Comparison of ENCODE assay signal across 9 mouse cellular contexts in genomic region chr14:59478699-59479098, GRCm38 (mm10). TPM values are rescaled to one million over a fixed set of nuclear protein-coding genes. Genes with fewer than 3 reads are reported as not detected.
A peak's percentile ranks its signal among the peaks of the same experiment; 100 is the strongest.
DNase-seq lines count a peak whose midpoint lies in the region; ATAC-seq and TF ChIP-seq lines count a peak whose summit lies in the region.
"Had no signal": no experiment of that assay in that cellular context is flagged by ENCODE, and none has a peak within 500 bp of the region (broad histone marks: within the 10 kb centered on the region; RNA-seq: fewer than 3 reads in every experiment).

No protein-coding gene starts in this region.

- no peak overlapping the region for H3K9ac ChIP-seq in lung, embryonic 15.5 days
- H3K9ac ChIP-seq: liver, embryonic 14.5 days had no signal

- H3K4me3 ChIP-seq in kidney, adult 2 months (ENCODE audit: insufficient read depth, low read depth, low read length), result peak overlapping the region; percentile 42
- H3K4me3 ChIP-seq in lung, embryonic 15.5 days, result no peak overlapping the region

- 43% methylated on average over 6 of the region's 6 CpGs for WGBS in kidney, adult 2 months
- 49% methylated on average over 6 of the region's 6 CpGs for WGBS in lung, embryonic 15.5 days

- H3K9me3 ChIP-seq in lung, embryonic 15.5 days, result no peaks in the 10 kb centered on the region

- TF ChIP-seq POLR2A in kidney, adult 2 months (IDR thresholded peaks at IDR 0.05; ENCODE audit: low read depth, low read length), result no peak

- TF ChIP-seq CTCF in kidney, adult 2 months (conservative IDR thresholded peaks at IDR 0.05; ENCODE audit: insufficient read depth, insufficient read length, low read depth, low read length), result no peak

- H3K36me3 ChIP-seq in kidney, adult 2 months (ENCODE audit: control insufficient read depth, insufficient read depth, low read length), result no peaks in the 10 kb centered on the region
- no peaks in the 10 kb centered on the region for H3K36me3 ChIP-seq in lung, embryonic 15.5 days

- peak overlapping the region; percentile 97 for H3K27ac ChIP-seq in kidney, adult 2 months (ENCODE audit: insufficient read depth, low read depth, low read length)
- H3K27ac ChIP-seq in lung, embryonic 15.5 days, result peak overlapping the region; percentile 12; the same call in 1 of the 2 replicates
- H3K27ac ChIP-seq: liver, embryonic 14.5 days had no signal

- peak; percentile 14 to 70 for DNase-seq in adrenal gland, adult (ENCODE audit: inconsistent age in 2 of 2, low spot score in 1 of 2)
- no peak for DNase-seq in adrenal gland, postnatal 4 days (ENCODE audit: low spot score in 2 of 2)
- DNase-seq in retina, postnatal 1 day, result peak; percentile 1
- DNase-seq in retina, embryonic 14.5 days (ENCODE audit: low spot score), result no peak
- peak; percentile 68 for DNase-seq in kidney, adult 2 months
- no peak for DNase-seq in cerebellum, postnatal 4 days (ENCODE audit: low spot score in 2 of 2)

- H3K4me2 ChIP-seq in lung, embryonic 15.5 days, result no peak overlapping the region

- no peaks in the 10 kb centered on the region; the same call in 1 of the 2 replicates for H3K4me1 ChIP-seq in kidney, adult 2 months (ENCODE audit: control insufficient read depth, insufficient read depth, low read length)
- no peaks in the 10 kb centered on the region for H3K4me1 ChIP-seq in lung, embryonic 15.5 days

- H3K27me3 ChIP-seq in kidney, adult 2 months (replicated peaks; ENCODE audit: control insufficient read depth, insufficient read depth, low read length), result no peaks in the 10 kb centered on the region
- no peaks in the 10 kb centered on the region for H3K27me3 ChIP-seq in lung, embryonic 15.5 days

- no peak for ATAC-seq in lung, embryonic 15.5 days (ENCODE audit: borderline replicate concordance, extremely low read depth, low FRiP score, low TSS enrichment)
- ATAC-seq in granulocyte monocyte progenitor cell, adult 5-6 weeks (replicated peaks; ENCODE audit: poor library complexity, severe bottlenecking), result no peak

RNA-seq across cellular contexts. Expression of gene Cab39l, which starts 37.9 kb away (rescaled TPM):
- total RNA-seq in adrenal gland, postnatal 4 days (2021), result 10 to 100 TPM; 28.1 to 28.8 TPM
- polyA plus RNA-seq in kidney, adult 2 months (2012; rRNA removed), result 19.9 and 24.6 TPM in 2 replicates
- 41.8 and 44.7 TPM in 2 replicates for polyA plus RNA-seq in lung, embryonic 15.5 days (2015; fragmentation: Nextera tagmentation; extraction: Ambion mirVana)
- 32.5 and 42.4 TPM in 2 replicates for total RNA-seq in granulocyte monocyte progenitor cell, adult 5-6 weeks (2014; fragmentation: Nextera tagmentation)
- total RNA-seq in granulocyte monocyte progenitor cell, adult 5-6 weeks (2017), result 31.0 and 43.0 TPM in 2 replicates

RNA-seq across cellular contexts. Expression of gene Setdb2, which starts 38.0 kb away (rescaled TPM):
- 1 to 10 TPM; 8.8 to 8.9 TPM for total RNA-seq in adrenal gland, postnatal 4 days (2021)
- 4.9 and 5.5 TPM in 2 replicates for polyA plus RNA-seq in kidney, adult 2 months (2012; rRNA removed)
- 11.7 and 12.5 TPM in 2 replicates for polyA plus RNA-seq in lung, embryonic 15.5 days (2015; fragmentation: Nextera tagmentation; extraction: Ambion mirVana)
- 17.0 and 17.3 TPM in 2 replicates for total RNA-seq in granulocyte monocyte progenitor cell, adult 5-6 weeks (2014; fragmentation: Nextera tagmentation)
- total RNA-seq in granulocyte monocyte progenitor cell, adult 5-6 weeks (2017), result 26.6 and 28.9 TPM in 2 replicates

Comparison
In these comparisons a context has a peak if more than half of its experiments do, and no peak if none do; other contexts are left out.
1. DNase-seq: peak in adrenal gland, adult (2 of 2), retina, postnatal 1 day (single experiment) and kidney, adult 2 months (single experiment); none in adrenal gland, postnatal 4 days (0 of 2), retina, embryonic 14.5 days (single experiment) and cerebellum, postnatal 4 days (0 of 2).